Mouse (Mus musculus) lung, postnatal 0 days (tissue): ENCODE measurements around the gene Pef1.
A peak's percentile ranks its signal among the peaks of the same experiment; 100 is the strongest.

Source experiments
- CTCF ChIP-seq: IDR thresholded peaks from 2 replicates; pipeline ENCODE4 v1.5.1; 2016; ENCODE audit warnings: antibody characterized with exemption, mild to moderate bottlenecking
- EP300 ChIP-seq: IDR thresholded peaks from 2 replicates; pipeline ENCODE4 v1.6.1; 2016; ENCODE audit warnings: antibody characterized with exemption, mild to moderate bottlenecking, control low read depth

- 0 out of 2 replicates have a peak, but pooled peaks have one; percentile 4 for TF ChIP-seq CTCF
- no peak for TF ChIP-seq EP300
These were observed 51.9 kb downstream of the Pef1 start for GRCm38 (mm10) chr4:130154250-130154649.
